37 mouse cellular contexts compared by ENCODE assay signal in genomic region chr2:84948721-84949120, GRCm38 (mm10). TPM values are rescaled to one million over a fixed set of nuclear protein-coding genes. Genes with fewer than 3 reads are reported as not detected.
"Had no signal": no experiment of that assay in that cellular context is flagged by ENCODE, and none has a peak within 500 bp of the region (broad histone marks: within the 10 kb centered on the region; RNA-seq: fewer than 3 reads in every experiment).

No protein-coding gene starts in this region.

- H3K27ac ChIP-seq: gastrocnemius, adult 2 months; heart, adult 2 months; hindbrain, embryonic 10.5 days; hindbrain, embryonic 12.5 days; hindbrain, embryonic 14.5 days; intestine, embryonic 15.5 days; layer of hippocampus, adult 2 months; left cerebral cortex, adult 2 months; limb, embryonic 10.5 days; limb, embryonic 12.5 days; liver, embryonic 15.5 days had no signal

- H3K4me3 ChIP-seq: gastrocnemius, adult 2 months; heart, adult 2 months; heart, embryonic 12.5 days; hindbrain, embryonic 10.5 days; hindbrain, embryonic 12.5 days; intestine, embryonic 15.5 days; layer of hippocampus, adult 2 months; left cerebral cortex, adult 2 months; limb, embryonic 10.5 days; limb, embryonic 12.5 days; liver, embryonic 13.5 days; liver, embryonic 15.5 days had no signal

- H3K36me3 ChIP-seq: hindbrain, embryonic 12.5 days had no signal

- H3K4me2 ChIP-seq: heart, embryonic 12.5 days; hindbrain, embryonic 12.5 days; hindbrain, embryonic 14.5 days; intestine, embryonic 15.5 days; limb, embryonic 12.5 days; liver, embryonic 13.5 days; liver, embryonic 15.5 days had no signal

- H3K4me1 ChIP-seq: heart, embryonic 12.5 days; hindbrain, embryonic 10.5 days; hindbrain, embryonic 12.5 days; intestine, embryonic 15.5 days; limb, embryonic 10.5 days; limb, embryonic 12.5 days had no signal

- DNase-seq: gastrocnemius, adult 2 months; gastrocnemius, postnatal 10 days; gastrocnemius, postnatal 25 days; heart, adult 2 months; heart, postnatal 10 days; kidney, adult 18-20 months; kidney, adult 8-10 months; kidney, postnatal 10 days; kidney, postnatal 25 days; kidney, postnatal 4 days; liver; liver, embryonic 13.5 days; liver, postnatal 0 days had no signal

- H3K27me3 ChIP-seq: heart, embryonic 12.5 days; hindbrain, embryonic 12.5 days; intestine, embryonic 15.5 days; limb, embryonic 12.5 days; liver, embryonic 13.5 days; liver, embryonic 15.5 days had no signal

- H3K9me3 ChIP-seq: heart, embryonic 12.5 days; hindbrain, embryonic 10.5 days; hindbrain, embryonic 12.5 days; intestine, embryonic 15.5 days; limb, embryonic 10.5 days; limb, embryonic 12.5 days; liver, embryonic 13.5 days; liver, embryonic 15.5 days had no signal

- H3K9ac ChIP-seq: heart, embryonic 12.5 days; hindbrain, embryonic 12.5 days; hindbrain, embryonic 14.5 days; intestine, embryonic 15.5 days; limb, embryonic 12.5 days; liver, embryonic 13.5 days; liver, embryonic 15.5 days; liver, postnatal 0 days had no signal

- ATAC-seq: hindbrain, embryonic 16.5 days; inflammation-experienced regulatory T-cells, adult 6 months; intestine, embryonic 15.5 days; intestine, postnatal 0 days; liver, postnatal 0 days had no signal

RNA-seq across cellular contexts. Expression of gene Prg2, which starts 31.5 kb away (rescaled TPM):
- total RNA-seq: gastrocnemius, adult 2 months; gastrocnemius, postnatal 25 days; gastrocnemius, postnatal 4 days; heart, adult 2 months; heart, postnatal 25 days; heart, postnatal 4 days; layer of hippocampus, adult 2 months; layer of hippocampus, postnatal 10 days; layer of hippocampus, postnatal 25 days; left cerebral cortex, adult 2 months; left cerebral cortex, postnatal 14 days; left cerebral cortex, postnatal 36 days had no signal
- polyA plus RNA-seq: heart, embryonic 14.5 days; hindbrain, embryonic 10.5 days; hindbrain, embryonic 14.5 days; hindbrain, embryonic 16.5 days; intestine, postnatal 0 days; kidney, embryonic 14.5 days; kidney, embryonic 16.5 days had no signal

RNA-seq across cellular contexts. Expression of gene Prg3, which starts 39.3 kb away (rescaled TPM):
- total RNA-seq: gastrocnemius, adult 2 months; gastrocnemius, postnatal 10 days; gastrocnemius, postnatal 25 days; gastrocnemius, postnatal 4 days; heart, adult 2 months; heart, postnatal 10 days; heart, postnatal 25 days; heart, postnatal 4 days; layer of hippocampus, adult 2 months; layer of hippocampus, postnatal 10 days; layer of hippocampus, postnatal 25 days; left cerebral cortex, adult 2 months; left cerebral cortex, postnatal 14 days; left cerebral cortex, postnatal 36 days had no signal
- polyA plus RNA-seq: heart, adult 2 months; heart, embryonic 14.5 days; hindbrain, embryonic 10.5 days; hindbrain, embryonic 12.5 days; hindbrain, embryonic 14.5 days; hindbrain, embryonic 16.5 days; inflammation-experienced regulatory T-cells, adult 6 months; intestine, embryonic 15.5 days; intestine, postnatal 0 days; kidney, embryonic 14.5 days; kidney, embryonic 16.5 days; limb, embryonic 12.5 days; limb, embryonic 14.5 days had no signal
